Mouse (Mus musculus) sigmoid colon, adult 10 weeks (tissue): ENCODE results near the gene Tma16. TPM values are rescaled to one million over a fixed set of nuclear protein-coding genes. Genes with fewer than 3 reads are reported as not detected.

Source experiments
- polyA plus RNA-seq: library from polyadenylated mRNA; stranded (reverse); fragments of 350-450 nt; fragmentation: Illumina TruSeq; extraction: RNeasy Lipid Tissue Mini Kit (QIAGEN cat#74804); gene quantifications from one replicate; pipeline ENCODE4 v1.2.3, GENCODE M21; 2014; ENCODE audit warnings: low read depth, low replicate concordance

Tma16 gene
- 21.3 TPM for polyA plus RNA-seq

DNA sequence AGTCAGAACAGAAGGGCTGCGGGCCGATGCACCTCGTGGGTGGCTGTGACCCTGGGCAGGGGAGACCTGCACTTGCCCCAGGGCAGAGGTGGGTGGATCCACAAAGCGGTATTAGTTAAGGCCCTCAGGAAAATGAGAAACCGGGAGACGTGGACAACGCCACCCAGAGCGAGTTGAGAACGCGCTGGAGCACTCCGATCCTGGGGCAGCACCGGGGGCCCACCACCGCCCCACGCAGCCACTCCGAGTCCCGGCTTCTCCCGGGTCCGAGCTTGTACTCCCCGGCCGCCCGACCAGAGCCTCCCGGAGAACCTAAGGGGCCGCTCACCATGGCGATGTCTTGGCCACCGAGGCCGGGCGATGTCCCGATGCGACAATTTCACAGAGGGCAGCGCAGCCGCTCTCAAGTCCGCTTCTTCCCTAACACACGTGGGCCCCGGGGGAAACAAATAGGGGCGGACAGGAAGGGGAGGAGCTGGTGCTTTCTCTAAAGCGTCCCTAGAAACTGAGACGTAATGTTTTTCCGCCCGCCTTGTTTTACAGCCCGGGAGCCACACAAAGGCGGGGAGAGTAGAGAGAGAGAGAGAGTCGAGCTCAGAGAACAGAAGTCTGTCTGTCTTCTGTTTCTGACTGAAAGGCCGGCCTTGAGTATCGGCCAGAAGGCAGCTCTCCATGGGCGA, at the start of gene Tma16:
Gene Tma16 (minus strand): TSS at position 447 of the 680 bp plus-strand sequence.

DNA sequence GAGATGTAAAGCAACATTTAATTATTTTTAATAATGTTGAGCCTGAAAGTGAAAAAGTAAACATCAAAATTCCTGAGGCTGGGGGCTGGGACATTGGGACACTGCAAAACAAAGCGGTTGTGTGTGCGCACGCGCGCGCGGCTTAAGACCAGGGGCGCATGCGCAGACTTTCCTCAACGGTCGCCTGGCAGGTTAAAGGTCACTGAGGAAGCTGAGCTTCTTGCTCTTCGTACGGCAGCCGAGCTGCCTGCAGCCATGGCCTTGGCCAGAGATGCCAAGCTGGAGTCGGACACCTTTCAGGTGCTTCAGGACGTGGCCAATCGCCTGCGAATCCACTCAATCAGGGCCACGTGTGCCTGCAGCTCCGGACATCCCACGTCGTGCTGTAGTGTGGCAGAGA, 25.2 kb upstream of the Tma16 start, which contains the start of gene Tktl2:
Gene Tktl2 (plus strand): TSS at position 220 of the 400 bp plus-strand sequence.

Other genes starting within 250 kb of the Tma16 start
- not detected for gene Tktl2, start 25.2 kb upstream of the Tma16 start, polyA plus RNA-seq
- gene Npy5r, start 201.6 kb upstream of the Tma16 start, polyA plus RNA-seq = 0.35 TPM
- 18.5 TPM for gene Npy1r, start 210.7 kb upstream of the Tma16 start, polyA plus RNA-seq